In the genomic region with DNA sequence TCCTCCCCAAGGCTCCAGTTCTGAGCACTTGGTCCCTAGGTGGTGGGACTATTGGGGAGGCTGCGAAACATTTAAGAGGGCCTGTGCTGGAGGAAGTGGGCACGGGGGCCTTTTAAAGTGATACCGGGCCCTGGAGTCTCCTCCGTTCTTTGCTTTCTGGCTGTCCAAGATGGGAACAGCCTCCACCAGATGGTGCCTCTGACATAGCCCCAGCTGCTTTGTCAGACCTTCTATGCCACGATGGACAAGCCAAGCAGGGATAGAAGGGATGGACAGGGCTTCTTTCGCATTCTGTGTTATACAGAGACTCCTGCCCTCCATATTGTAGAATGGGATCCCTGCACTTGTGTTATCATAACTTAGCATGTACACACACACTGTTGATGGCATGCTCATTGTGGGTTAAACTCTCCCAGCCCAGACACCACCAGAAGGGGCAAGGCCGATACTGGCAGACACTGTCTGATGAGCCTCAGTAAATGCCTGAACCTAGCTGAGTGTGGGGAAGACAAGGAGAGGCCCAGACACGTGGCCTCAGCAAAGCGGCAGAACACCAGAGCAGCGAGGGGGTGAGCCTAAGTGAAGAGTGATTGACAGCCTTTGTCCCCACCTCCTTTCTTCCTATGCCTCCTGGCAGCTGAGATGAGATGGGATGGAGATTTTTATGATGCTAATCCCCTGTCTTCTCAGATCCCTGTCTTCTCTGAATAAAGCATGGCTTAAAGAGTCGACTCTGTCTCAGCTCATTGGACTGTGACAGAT, we compare ENCODE assay signal across 23 mouse cellular contexts. TPM values are rescaled to one million over a fixed set of nuclear protein-coding genes. Genes with fewer than 3 reads are reported as not detected.
DNase-seq lines count a peak whose midpoint lies in the region; ATAC-seq lines count a peak whose summit lies in the region.
"Had no signal": no experiment of that assay in that cellular context is flagged by ENCODE, and none has a peak within 500 bp of the region (broad histone marks: within the 10 kb centered on the region; RNA-seq: fewer than 3 reads in every experiment).

No protein-coding gene starts in this region.

- no peaks in the 10 kb centered on the region for H3K36me3 ChIP-seq in forebrain, embryonic 10.5 days (replicated peaks)
- H3K36me3 ChIP-seq in forebrain, embryonic 11.5 days (ENCODE audit: control insufficient read depth, insufficient read depth, low read length): no peaks in the 10 kb centered on the region
- no peaks in the 10 kb centered on the region for H3K36me3 ChIP-seq in midbrain, embryonic 11.5 days (ENCODE audit: control insufficient read depth, insufficient read depth, low read length)
- H3K36me3 ChIP-seq: heart, embryonic 10.5 days; neural tube, embryonic 15.5 days; stomach, embryonic 15.5 days had no signal

- peaks cover 24% of the 10 kb centered on the region; the same call in 1 of the 2 replicates for H3K27me3 ChIP-seq in forebrain, embryonic 10.5 days (ENCODE audit: poor library complexity, severe bottlenecking)
- H3K27me3 ChIP-seq in forebrain, embryonic 11.5 days (ENCODE audit: control insufficient read depth, insufficient read depth, low read length): no peaks in the 10 kb centered on the region
- peaks cover 10% of the 10 kb centered on the region for H3K27me3 ChIP-seq in midbrain, embryonic 11.5 days (ENCODE audit: control insufficient read depth, insufficient read depth, low read length)
- H3K27me3 ChIP-seq: neural tube, embryonic 15.5 days; stomach, embryonic 15.5 days had no signal

- H3K9me3 ChIP-seq in forebrain, embryonic 10.5 days: peaks cover 5% of the 10 kb centered on the region; the same call in 1 of the 2 replicates
- no peaks in the 10 kb centered on the region for H3K9me3 ChIP-seq in forebrain, embryonic 11.5 days (ENCODE audit: control insufficient read depth, low read length)
- H3K9me3 ChIP-seq in midbrain, embryonic 11.5 days (ENCODE audit: control insufficient read depth, low read length): no peaks in the 10 kb centered on the region
- H3K9me3 ChIP-seq: heart, embryonic 10.5 days; neural tube, embryonic 15.5 days; stomach, embryonic 15.5 days had no signal

- no peak overlapping the region for H3K4me3 ChIP-seq in forebrain, embryonic 10.5 days
- H3K4me3 ChIP-seq in forebrain, embryonic 11.5 days (ENCODE audit: low read depth, low read length): no peak overlapping the region
- no peak overlapping the region for H3K4me3 ChIP-seq in midbrain, embryonic 11.5 days (ENCODE audit: low read depth, low read length)
- H3K4me3 ChIP-seq: heart, embryonic 10.5 days; neural tube, embryonic 15.5 days; stomach, embryonic 15.5 days had no signal

- H3K9ac ChIP-seq in forebrain, embryonic 11.5 days (ENCODE audit: low read length): no peak overlapping the region
- H3K9ac ChIP-seq in midbrain, embryonic 11.5 days (ENCODE audit: low read length): 0 out of 2 replicates have a peak overlapping the region, but pooled peaks have one; percentile 11
- H3K9ac ChIP-seq: neural tube, embryonic 15.5 days; stomach, embryonic 15.5 days had no signal

- peak overlapping the region; percentile 60; the same call in 1 of the 2 replicates for H3K27ac ChIP-seq in forebrain, embryonic 10.5 days
- no peak overlapping the region for H3K27ac ChIP-seq in forebrain, embryonic 11.5 days (ENCODE audit: low read depth, low read length)
- H3K27ac ChIP-seq in midbrain, embryonic 11.5 days (ENCODE audit: low read depth, low read length): peak overlapping the region; percentile 57; the same call in 1 of the 2 replicates
- H3K27ac ChIP-seq: heart, embryonic 10.5 days; neural tube, embryonic 15.5 days; stomach, embryonic 15.5 days had no signal

- H3K4me1 ChIP-seq in forebrain, embryonic 10.5 days: peaks cover 59% of the 10 kb centered on the region
- H3K4me1 ChIP-seq in forebrain, embryonic 11.5 days (replicated peaks; ENCODE audit: control insufficient read depth, insufficient read depth, low read length): peaks cover 6% of the 10 kb centered on the region; the same call in 1 of the 2 replicates
- peaks cover 19% of the 10 kb centered on the region for H3K4me1 ChIP-seq in midbrain, embryonic 11.5 days (ENCODE audit: control insufficient read depth, insufficient read depth, low read length)

- ATAC-seq in forebrain, embryonic 11.5 days (replicated peaks; ENCODE audit: low FRiP score): no peak
- ATAC-seq in midbrain, embryonic 11.5 days (ENCODE audit: low FRiP score): peak; percentile 73
- ATAC-seq in megakaryocyte, adult 5-6 weeks (ENCODE audit: poor library complexity, severe bottlenecking): no peak

- WGBS in forebrain, embryonic 10.5 days: 73% methylated on average over 11 of the region's 11 CpGs
- 66% methylated on average over 11 of the region's 11 CpGs for WGBS in forebrain, embryonic 11.5 days
- WGBS in midbrain, embryonic 11.5 days: 50% methylated on average over 11 of the region's 11 CpGs

- DNase-seq in forebrain, embryonic 10.5 days (ENCODE audit: extremely low spot score, low spot score): no peak
- DNase-seq in forebrain, embryonic 11.5 days (ENCODE audit: low spot score): no peak
- peak; percentile 64 for DNase-seq in retina, postnatal 1 day
- DNase-seq in retina, embryonic 14.5 days (ENCODE audit: low spot score): no peak
- DNase-seq in midbrain, embryonic 11.5 days (ENCODE audit: low spot score, missing footprints): peak; percentile 93
- no peak for DNase-seq in thymus, postnatal 14 days
- DNase-seq: adrenal gland, postnatal 25 days; cerebellum, adult 9-10 months; embryo, embryonic 11 days; gastrocnemius, postnatal 36 days; heart, postnatal 10 days; kidney, adult 2 months; kidney, postnatal 14 days; left cerebral cortex, postnatal 4 days; liver; lung, postnatal 10 days; thymus, adult 2 months had no signal

- no peak overlapping the region for H3K4me2 ChIP-seq in forebrain, embryonic 11.5 days (ENCODE audit: low read depth, low read length, severe bottlenecking)
- no peak overlapping the region for H3K4me2 ChIP-seq in midbrain, embryonic 11.5 days
- H3K4me2 ChIP-seq: neural tube, embryonic 15.5 days; stomach, embryonic 15.5 days had no signal

RNA-seq across cellular contexts. Expression of a gene that starts 36.3 kb away (rescaled TPM):
- polyA plus RNA-seq in forebrain, embryonic 10.5 days (2016; fragmentation: Nextera tagmentation; extraction: Ambion mirVana): 3.8 and 4.6 TPM in 2 replicates
- 12.7 and 13.3 TPM in 2 replicates for polyA plus RNA-seq in forebrain, embryonic 11.5 days (2014; fragmentation: Nextera tagmentation; extraction: Ambion mirVana)
- polyA plus RNA-seq in midbrain, embryonic 11.5 days (2014; fragmentation: Nextera tagmentation; extraction: Ambion mirVana): 15.2 and 16.5 TPM in 2 replicates
- not detected in 2 replicates for total RNA-seq in megakaryocyte, adult 5-6 weeks (2015)
- not detected in 2 replicates for total RNA-seq in megakaryocyte, adult 5-6 weeks (2017)
- total RNA-seq: megakaryocyte progenitor cell, adult 5-6 weeks had no signal
- polyA plus RNA-seq: liver, embryonic 16.5 days had no signal

Comparison
In these comparisons a context has a peak if more than half of its experiments do, and no peak if none do; other contexts are left out.
1. DNase-seq: peak in retina, postnatal 1 day (single experiment) and midbrain, embryonic 11.5 days (single experiment); none in forebrain, embryonic 10.5 days (single experiment), forebrain, embryonic 11.5 days (single experiment), retina, embryonic 14.5 days (single experiment) and thymus, postnatal 14 days (single experiment).